Mouse (Mus musculus) ovary, postnatal 36 days (tissue): ENCODE measurements at regions not wholly inside any gene's neighbourhood (a gene's known extent, or its start where the extent isn't known, plus 50 kb on each side); places are given as distances from the start of the nearest gene placed in this dataset.

ENCODE experiments used
- DNase-seq: peaks from one replicate; pipeline ENCODE4 v3.0.0; 2022; ENCODE audit warnings: low spot score, mixed read lengths

DNA sequence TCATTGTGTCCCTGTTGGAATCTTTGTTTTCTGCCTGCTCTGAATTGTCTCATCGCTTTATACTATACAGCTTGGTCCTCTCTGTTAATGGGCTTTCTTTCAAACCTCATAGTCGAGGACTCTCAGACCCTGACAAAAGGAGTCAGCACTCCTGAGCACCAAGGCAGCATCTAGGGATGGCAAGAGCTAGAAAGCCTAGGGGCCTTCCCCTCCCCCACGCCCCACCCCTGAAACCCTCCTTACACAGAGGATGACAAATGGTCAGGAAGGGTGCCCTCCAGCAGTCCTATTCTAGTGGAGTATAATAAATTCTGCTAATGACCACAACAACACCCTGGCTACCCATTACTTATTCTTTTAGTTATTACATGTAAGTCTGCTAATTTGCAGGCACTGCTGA lies 74.4 kb downstream of the Tbx19 start:
- DNase-seq = no peak

- no peak for DNase-seq
These were observed 75.8 kb downstream of the Tbx19 start for GRCm38 (mm10) chr1:165084753-165085152.

- DNase-seq = no peak
These were observed 76.4 kb downstream of the Tbx19 start for GRCm38 (mm10) chr1:165084179-165084578.

- DNase-seq = no peak
These were observed 80.2 kb downstream of the Tbx19 start for GRCm38 (mm10) chr1:165080351-165080750.

DNA sequence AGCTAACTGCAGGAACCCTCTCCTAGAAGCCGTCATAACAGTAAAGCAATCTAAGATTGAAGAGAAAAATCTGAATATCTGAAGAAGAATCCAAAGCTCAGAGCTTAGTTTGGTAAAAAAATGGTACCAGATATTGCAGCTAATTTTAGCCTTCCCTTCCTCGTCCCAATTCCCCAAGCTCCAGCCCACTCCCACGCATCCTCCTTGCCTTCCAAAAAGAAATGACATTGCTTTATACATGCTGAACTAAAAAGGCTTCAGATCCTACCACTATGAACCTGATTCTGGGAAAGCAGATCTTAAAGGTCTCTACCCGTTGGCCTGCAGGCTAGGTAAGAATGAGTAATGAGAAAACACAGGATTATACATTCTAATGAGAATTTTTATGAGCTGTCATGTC lies 83.3 kb downstream of the Tbx19 start:
- DNase-seq = no peak

- DNase-seq = no peak
These were observed 85.1 kb downstream of the Tbx19 start for GRCm38 (mm10) chr1:165075301-165076082.

- DNase-seq = no peak
These were observed 88.6 kb downstream of the Tbx19 start for GRCm38 (mm10) chr1:165071831-165072491.

DNA sequence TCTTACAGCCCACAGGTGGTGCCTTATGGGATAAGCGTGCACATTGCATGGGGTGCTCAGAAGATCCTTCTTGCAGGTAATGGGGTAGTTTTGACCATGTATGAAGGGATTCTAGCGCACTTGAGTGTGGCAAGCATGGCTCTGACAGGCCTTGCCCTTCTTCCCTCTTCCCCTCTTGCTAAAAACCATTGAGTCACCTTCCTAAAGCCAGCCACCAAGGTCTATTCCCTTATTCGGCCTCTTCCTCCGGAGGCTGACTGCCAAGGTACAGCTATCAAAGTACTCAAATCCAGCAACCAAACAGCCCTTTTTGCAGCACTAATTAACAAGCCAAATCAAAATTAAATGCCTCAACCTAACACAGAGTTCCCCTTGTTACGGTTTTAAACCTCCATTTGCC lies 95.6 kb downstream of the Tbx19 start:
- DNase-seq = no peak

GRCm38 (mm10) chr1:165062813-165063492 lies 97.6 kb downstream of the Tbx19 start:
- no peak for DNase-seq

GRCm38 (mm10) chr1:165061420-165061819 lies 99.2 kb downstream of the Tbx19 start:
- no peak for DNase-seq

DNA sequence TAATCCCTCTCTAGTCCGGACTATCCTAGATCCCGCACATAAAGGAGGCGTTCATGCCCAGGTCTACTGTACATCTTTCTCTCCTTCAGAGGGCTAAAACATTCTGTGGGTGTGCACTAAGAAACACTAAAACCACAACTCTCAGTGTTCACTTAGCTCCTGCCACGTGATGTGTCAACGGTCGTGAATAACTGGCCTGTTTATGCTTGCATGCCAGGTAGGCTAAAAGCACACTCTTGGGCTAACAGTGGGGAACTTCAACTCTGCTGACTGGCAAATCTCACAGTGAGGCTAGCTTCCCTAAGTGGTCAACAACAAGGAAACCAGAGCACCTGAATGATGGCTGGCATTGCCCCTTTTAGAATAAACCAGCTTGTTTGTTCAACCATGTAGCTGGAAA lies 106.3 kb downstream of the Tbx19 start:
- DNase-seq = no peak

- DNase-seq = no peak
These were observed 109.3 kb downstream of the Tbx19 start for GRCm38 (mm10) chr1:165051294-165051693.

- DNase-seq = no peak
These were observed 110.4 kb downstream of the Tbx19 start for GRCm38 (mm10) chr1:165050176-165050575.

DNA sequence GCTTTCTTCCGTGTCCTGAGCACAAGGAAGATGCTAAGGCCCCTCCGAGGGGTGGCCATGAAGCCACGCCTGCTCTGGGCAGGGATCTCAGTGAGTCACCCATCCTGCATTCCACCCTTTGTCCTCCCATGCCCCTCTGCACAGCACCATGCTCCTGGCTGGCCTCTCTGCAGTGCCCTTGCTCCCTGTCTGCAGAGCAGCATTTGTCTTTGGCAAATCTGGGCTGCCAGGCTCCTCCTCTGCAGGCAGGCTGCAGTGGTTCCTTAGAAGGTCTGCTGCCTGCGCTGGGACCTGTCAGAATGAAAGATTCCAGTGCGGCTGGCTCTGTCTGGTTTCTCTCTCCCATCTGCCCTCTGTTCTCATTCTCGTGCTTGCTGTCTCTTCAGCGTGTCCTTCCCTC lies 111.3 kb upstream of the Xcl1 start:
- DNase-seq = peak; percentile 20

DNA sequence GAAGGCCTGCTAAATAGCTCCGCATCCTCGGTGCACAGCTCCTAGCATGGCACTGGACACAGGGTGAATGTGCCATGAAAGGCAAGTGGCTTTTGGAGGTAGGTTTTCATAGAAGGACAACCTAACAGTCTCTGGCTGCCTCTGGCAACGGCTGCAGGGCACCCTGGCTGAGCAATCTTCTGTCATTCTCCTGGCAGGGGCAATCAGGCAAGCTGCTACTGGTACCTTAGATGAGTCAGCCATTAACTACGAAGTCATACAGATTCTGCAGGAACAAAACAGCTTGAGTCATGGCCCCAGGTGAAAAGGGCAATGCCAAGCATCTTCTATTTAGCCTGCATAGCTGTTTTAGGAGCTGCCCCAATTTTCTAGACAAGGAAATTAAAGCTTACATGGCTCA lies 110.7 kb upstream of the Xcl1 start:
- DNase-seq = no peak

DNA sequence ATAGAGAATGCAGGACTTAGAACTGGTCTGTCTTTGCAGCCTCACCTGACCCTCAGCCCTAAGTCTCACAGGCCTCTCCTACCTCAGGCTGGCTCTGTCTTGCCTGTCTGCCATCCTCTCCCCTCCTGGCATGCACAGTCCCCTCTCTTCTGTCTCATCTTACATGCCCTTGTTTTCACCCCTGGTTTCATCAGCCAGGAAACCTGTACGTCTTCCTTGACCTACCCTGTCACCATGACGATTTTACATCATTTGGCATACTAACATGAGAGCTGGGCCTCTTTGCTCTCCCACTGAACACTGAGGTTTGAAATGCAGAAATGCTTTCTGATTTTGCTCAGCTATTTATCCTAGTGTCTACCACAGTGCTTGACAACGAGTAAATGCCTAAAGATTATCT lies 108.0 kb upstream of the Xcl1 start:
- DNase-seq = no peak

- DNase-seq = no peak
These were observed 106.8 kb upstream of the Xcl1 start for GRCm38 (mm10) chr1:165042105-165042504.

GRCm38 (mm10) chr1:165036631-165037030 lies 101.3 kb upstream of the Xcl1 start:
- DNase-seq = no peak

DNA sequence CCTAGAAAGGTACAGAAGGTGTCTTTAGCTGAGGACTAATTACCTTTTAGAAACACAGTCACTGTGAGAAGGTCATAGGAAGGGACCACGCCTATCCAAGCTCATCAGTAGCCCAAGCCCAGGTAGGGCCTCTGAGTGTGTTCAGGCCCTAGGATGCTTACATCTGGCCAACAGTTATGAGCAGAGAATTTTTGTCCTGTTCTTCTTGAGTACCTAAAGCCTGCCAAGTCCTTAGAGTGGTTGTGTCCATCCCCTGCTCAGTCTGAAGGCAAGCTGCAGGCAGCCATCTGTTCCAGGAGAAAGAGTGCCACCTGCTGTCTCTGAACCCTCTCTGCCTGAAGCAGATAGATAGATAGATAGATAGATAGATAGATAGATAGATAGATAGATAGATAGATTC lies 100.3 kb upstream of the Xcl1 start:
- DNase-seq = no peak

GRCm38 (mm10) chr1:165020960-165021563 lies 85.7 kb upstream of the Xcl1 start:
- no peak for DNase-seq

DNA sequence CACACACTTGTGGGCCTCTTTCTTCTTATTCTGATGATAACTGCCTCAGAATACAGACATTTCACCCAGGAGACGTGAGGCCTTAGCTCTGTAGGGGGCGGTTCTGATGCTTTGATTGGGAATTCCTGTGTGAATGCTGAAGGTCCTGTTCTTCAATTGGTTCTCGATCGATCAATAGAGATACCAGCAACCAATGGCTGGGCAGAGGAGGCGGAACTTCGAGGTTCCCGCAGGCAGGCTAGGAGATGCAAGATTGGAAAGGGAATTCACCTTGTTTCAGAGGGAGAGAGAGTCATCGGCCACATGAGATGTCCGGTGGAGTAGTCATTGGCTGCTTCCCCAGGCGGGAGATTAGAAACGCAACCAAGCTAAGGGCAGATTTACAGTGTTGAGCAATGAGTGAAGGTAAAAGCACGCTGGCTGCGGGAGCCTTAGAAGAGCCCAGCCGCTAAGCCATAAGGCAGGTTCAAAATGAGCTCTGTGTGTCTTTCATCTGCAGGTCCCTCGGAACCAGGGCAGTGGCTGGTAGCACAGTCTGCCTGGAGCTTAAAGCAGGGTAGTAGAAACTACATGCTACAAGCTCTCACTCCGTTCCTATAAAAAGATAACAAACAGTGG lies 83.5 kb upstream of the Xcl1 start:
- DNase-seq = no peak

- no peak for DNase-seq
These were observed 82.9 kb upstream of the Xcl1 start for GRCm38 (mm10) chr1:165018236-165018635.
